Mouse (Mus musculus) midbrain, postnatal 0 days (tissue): ENCODE measurements around the gene Arid1b. TPM values are rescaled to one million over a fixed set of nuclear protein-coding genes. Genes with fewer than 3 reads are reported as not detected.

Experiments used
- ATAC-seq: fragments of 200-750 bp; cut with Nextera tagmentation; 2 replicates; pipeline ENCODE4 v1.8.0; 2017; ENCODE audit warnings: moderate number of reproducible peaks, mild to moderate bottlenecking, moderate TSS enrichment, moderate library complexity; ENCODE audit not compliant: low FRiP score
- DNase-seq: peaks from one replicate; pipeline ENCODE4 v3.0.0-alpha.2; 2015; ENCODE audit warnings: low spot score
- H3K27ac ChIP-seq: fragments of 300-500 bp; sonication (generic); 2 replicates; pipeline ENCODE4 v1.5.1; 2014; ENCODE audit warnings: low read depth, mild to moderate bottlenecking, low read length, mixed read lengths
- H3K27me3 ChIP-seq: fragments of 300-500 bp; sonication (generic); 2 replicates; pipeline ENCODE4 v1.6.1; 2014; ENCODE audit warnings: low read length, control low read depth, mixed read lengths; ENCODE audit not compliant: insufficient read depth
- H3K36me3 ChIP-seq: fragments of 300-500 bp; sonication (generic); 2 replicates; pipeline ENCODE4 v1.6.1; 2014; ENCODE audit warnings: low read length, control low read depth, mixed read lengths; ENCODE audit not compliant: insufficient read depth
- H3K4me1 ChIP-seq: fragments of 300-500 bp; sonication (generic); 2 replicates; pipeline ENCODE4 v1.6.1; 2014; ENCODE audit warnings: mild to moderate bottlenecking, control low read depth, antibody characterized with exemption, low read length, mixed read lengths; ENCODE audit not compliant: insufficient read depth
- H3K4me2 ChIP-seq: fragments of 300-500 bp; sonication (generic); 2 replicates; pipeline ENCODE4 v1.6.1; 2014; ENCODE audit warnings: low read depth, mild to moderate bottlenecking, low read length, mixed read lengths; ENCODE audit not compliant: poor library complexity, severe bottlenecking
- H3K4me3 ChIP-seq: fragments of 300-500 bp; sonication (generic); 2 replicates; pipeline ENCODE4 v1.5.1; 2014; ENCODE audit warnings: low read depth, mild to moderate bottlenecking, low read length, moderate library complexity
- H3K9ac ChIP-seq: fragments of 300-500 bp; sonication (generic); replicated peaks from 2 replicates; pipeline ENCODE4 v1.6.1; 2014; ENCODE audit warnings: mild to moderate bottlenecking, low read length, moderate library complexity, mixed read lengths; ENCODE audit not compliant: poor library complexity, severe bottlenecking
- H3K9me3 ChIP-seq: fragments of 300-500 bp; sonication (generic); 2 replicates; pipeline ENCODE4 v1.6.1; 2016; ENCODE audit warnings: low read length, control low read depth
- CTCF ChIP-seq: IDR thresholded peaks from 2 replicates; pipeline ENCODE4 v1.5.1; 2016; ENCODE audit warnings: antibody characterized with exemption, mild to moderate bottlenecking
- WGBS: fragments of 180-500 bp; shearing (Covaris S2); extraction: QIAGEN DNeasy Blood & Tissue Kit; methylation state at CpG from one replicate; pipeline ENCODE4 v1.1.7; 2014; 5-methylcytosine and 5-hydroxymethylcytosine counted together
- polyA plus RNA-seq: library from polyadenylated mRNA; unstranded; fragments of >200 nt; fragmentation: Nextera tagmentation; extraction: Ambion mirVana; gene quantifications from 2 replicates; pipeline ENCODE4 v1.2.1, GENCODE M21; 2015
- total RNA-seq: library from RNA; depleted of rRNA; stranded (reverse); fragments of >200 nt; gene quantifications from 2 replicates; pipeline ENCODE4 v1.2.3, GENCODE M21; 2014

The Arid1b gene
- total and polyA plus RNA-seq, 2 experiments from 2014 or later = 11.9 to 73.3 TPM

- WGBS = 85% methylated on average over 11 of the region's 11 CpGs
- no peak overlapping the region for H3K27ac ChIP-seq
- DNase-seq (no peak), ATAC-seq (no peak)
- no peaks in the 10 kb centered on the region; the same call in 1 of the 2 replicates for H3K36me3 ChIP-seq
- no peaks in the 10 kb centered on the region for H3K4me1 ChIP-seq
- TF ChIP-seq CTCF = no peak
- H3K9me3 ChIP-seq = no peaks in the 10 kb centered on the region
- no peak overlapping the region for H3K4me3 ChIP-seq
- H3K9ac ChIP-seq = no peak overlapping the region
- no peaks in the 10 kb centered on the region for H3K27me3 ChIP-seq
- H3K4me2 ChIP-seq = no peak overlapping the region
These were observed 252.6 kb downstream of the Arid1b start for GRCm38 (mm10) chr17:5246688-5247087.

DNA sequence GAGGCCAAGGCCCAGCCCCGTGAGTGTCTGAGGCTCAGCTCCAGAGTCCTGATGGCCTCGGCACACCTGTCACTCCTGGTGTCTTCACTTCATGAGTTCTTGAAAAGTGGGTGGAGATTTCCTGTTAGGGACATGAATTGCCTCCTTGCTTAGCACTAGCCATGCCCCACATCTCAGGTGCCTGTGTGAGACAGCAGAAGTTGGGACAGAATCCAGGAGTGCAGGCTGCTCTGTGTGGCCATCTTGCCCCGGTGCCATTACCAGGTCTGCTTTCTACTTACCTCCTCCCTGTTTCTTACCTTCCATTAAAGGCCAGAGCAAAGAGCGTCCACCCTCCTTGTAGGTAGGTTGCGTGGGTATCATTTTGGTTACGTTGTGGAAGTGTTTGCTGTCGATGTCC lies 253.1 kb downstream of the Arid1b start:
- Histone ChIP-seq H3K9me3 (no peaks in the 10 kb centered on the region), H3K9ac (no peak overlapping the region), H3K4me3 (no peak overlapping the region), H3K4me1 (no peaks in the 10 kb centered on the region), H3K4me2 (no peak overlapping the region), H3K27ac (no peak overlapping the region), H3K36me3 (no peaks in the 10 kb centered on the region; the same call in 1 of the 2 replicates), H3K27me3 (no peaks in the 10 kb centered on the region)
- TF ChIP-seq CTCF = no peak
- DNase-seq (no peak), ATAC-seq (no peak)
- WGBS = 95% methylated on average over 7 of the region's 7 CpGs

DNA sequence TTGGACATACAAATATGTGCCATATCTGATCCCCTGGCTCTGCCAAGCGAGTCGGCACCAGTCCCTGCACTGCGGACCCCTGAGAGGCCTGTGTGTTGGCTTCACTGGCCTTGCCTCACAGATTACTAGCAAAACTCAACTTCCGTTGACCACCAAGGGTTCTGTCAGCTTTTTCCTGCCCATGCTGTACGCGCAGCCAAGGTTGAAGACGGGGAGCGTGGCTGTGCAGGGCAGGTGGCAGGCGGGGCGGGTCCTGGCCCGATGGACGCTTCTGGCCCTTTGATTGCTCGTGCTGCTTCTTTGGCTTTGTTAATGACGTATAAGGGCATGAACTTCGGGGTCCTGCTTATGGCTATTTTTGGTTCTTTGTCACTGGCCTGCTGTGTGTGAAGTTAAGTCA lies 253.6 kb downstream of the Arid1b start:
- Histone ChIP-seq H3K9ac (no peak overlapping the region), H3K4me2 (no peak overlapping the region), H3K4me3 (no peak overlapping the region), H3K4me1 (no peaks in the 10 kb centered on the region), H3K27ac (no peak overlapping the region), H3K27me3 (no peaks in the 10 kb centered on the region), H3K9me3 (no peaks in the 10 kb centered on the region), H3K36me3 (no peaks in the 10 kb centered on the region; the same call in 1 of the 2 replicates)
- TF ChIP-seq CTCF = no peak
- ATAC-seq (no peak), DNase-seq (no peak)
- 95% methylated on average over 15 of the region's 15 CpGs for WGBS

GRCm38 (mm10) chr17:5248957-5249656 lies 255.0 kb downstream of the Arid1b start:
- WGBS = 66% methylated on average over 17 of the region's 17 CpGs
- DNase-seq (peak; percentile 91), ATAC-seq (no peak)
- TF ChIP-seq CTCF = no peak
- H3K4me1 ChIP-seq = no peaks in the 10 kb centered on the region
- no peaks in the 10 kb centered on the region for H3K27me3 ChIP-seq
- no peak overlapping the region for H3K4me3 ChIP-seq
- H3K9ac ChIP-seq = no peak overlapping the region
- H3K27ac ChIP-seq = no peak overlapping the region
- no peaks in the 10 kb centered on the region for H3K9me3 ChIP-seq
- no peaks in the 10 kb centered on the region; the same call in 1 of the 2 replicates for H3K36me3 ChIP-seq
- no peak overlapping the region for H3K4me2 ChIP-seq

GRCm38 (mm10) chr17:5249681-5250180 lies 255.6 kb downstream of the Arid1b start:
- ATAC-seq (no peak), DNase-seq (no peak)
- WGBS = 79% methylated on average over 9 of the region's 9 CpGs
- no peaks in the 10 kb centered on the region for H3K9me3 ChIP-seq
- no peaks in the 10 kb centered on the region for H3K27me3 ChIP-seq
- H3K4me3 ChIP-seq = no peak overlapping the region
- no peaks in the 10 kb centered on the region; the same call in 1 of the 2 replicates for H3K4me1 ChIP-seq
- TF ChIP-seq CTCF = no peak
- no peak overlapping the region for H3K9ac ChIP-seq
- H3K4me2 ChIP-seq = no peak overlapping the region
- no peak overlapping the region for H3K27ac ChIP-seq
- H3K36me3 ChIP-seq = no peaks in the 10 kb centered on the region; the same call in 1 of the 2 replicates

GRCm38 (mm10) chr17:5252436-5252835 lies 258.3 kb downstream of the Arid1b start:
- no peaks in the 10 kb centered on the region; the same call in 1 of the 2 replicates for H3K4me1 ChIP-seq
- H3K27ac ChIP-seq = no peak overlapping the region
- H3K27me3 ChIP-seq = no peaks in the 10 kb centered on the region
- 26% methylated on average over 3 of the region's 3 CpGs for WGBS
- TF ChIP-seq CTCF = peak; percentile 76
- DNase-seq (peak; percentile 58), ATAC-seq (no peak)
- no peak overlapping the region for H3K4me2 ChIP-seq
- no peaks in the 10 kb centered on the region; the same call in 1 of the 2 replicates for H3K36me3 ChIP-seq
- no peak overlapping the region for H3K9ac ChIP-seq
- no peak overlapping the region for H3K4me3 ChIP-seq
- H3K9me3 ChIP-seq = no peaks in the 10 kb centered on the region
